Mouse (Mus musculus) thymus, postnatal 25 days (tissue): ENCODE measurements around the gene Gjd2.

ENCODE experiments used
- DNase-seq: peaks from one replicate; pipeline ENCODE4 v3.0.0; 2022

The Gjd2 gene

DNA sequence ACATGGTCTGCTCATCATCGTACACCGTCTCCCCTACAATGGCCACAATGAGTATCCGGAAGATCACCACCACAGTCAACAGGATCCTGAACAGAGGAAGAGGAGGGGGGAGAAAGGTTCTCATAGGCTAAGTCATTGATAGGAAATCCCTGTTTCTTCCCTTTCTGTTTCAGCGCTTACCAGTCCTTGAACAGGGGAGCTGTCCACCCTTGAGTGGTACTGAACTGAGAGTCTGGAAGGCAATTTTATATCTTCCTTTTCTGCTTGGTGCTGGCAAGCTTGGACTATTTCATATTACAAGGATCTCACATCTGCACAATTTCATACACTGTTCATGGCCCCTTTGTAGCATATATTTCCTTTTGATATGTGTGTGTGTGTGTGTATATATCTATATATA, 1.6 kb downstream of the Gjd2 start:
- DNase-seq, result no peak

DNA sequence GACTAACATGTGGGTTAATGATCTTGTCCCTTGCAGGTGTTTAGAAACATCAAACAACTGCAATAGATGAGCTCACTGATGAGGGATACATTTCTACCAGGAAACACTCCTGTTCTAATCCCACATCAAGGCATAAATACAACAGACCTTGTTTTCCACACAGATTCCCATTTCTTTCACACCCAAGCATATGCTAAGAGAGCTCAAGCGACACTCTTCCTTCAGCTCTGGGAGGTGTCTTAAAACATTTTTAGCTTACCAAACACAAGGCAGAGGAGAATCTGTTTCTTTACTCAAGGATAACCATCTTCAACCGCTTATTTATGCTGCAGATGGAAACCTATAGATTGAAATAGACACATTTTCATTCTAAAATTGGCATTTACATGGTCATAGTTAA, 5.1 kb downstream of the Gjd2 start:
- DNase-seq, result no peak

DNA sequence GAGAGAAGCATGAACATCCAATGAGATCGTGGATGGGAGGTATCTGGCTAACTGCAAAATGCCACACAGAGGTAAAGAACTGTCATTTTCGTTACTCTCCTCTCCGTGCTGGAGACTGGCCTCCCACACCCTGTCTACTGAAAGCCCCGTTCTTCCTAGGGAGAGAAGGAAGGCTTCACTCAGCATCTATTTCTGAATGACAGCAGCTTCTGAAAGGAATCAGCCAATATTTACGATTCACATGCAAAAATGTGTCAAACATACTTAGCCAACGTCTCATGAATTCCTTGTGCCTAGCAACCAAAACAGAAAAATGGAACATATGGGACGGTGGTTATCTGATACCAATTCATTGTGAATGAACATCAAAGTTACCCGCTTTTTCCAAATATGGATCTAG, 15.9 kb downstream of the Gjd2 start:
- DNase-seq, result no peak

DNA sequence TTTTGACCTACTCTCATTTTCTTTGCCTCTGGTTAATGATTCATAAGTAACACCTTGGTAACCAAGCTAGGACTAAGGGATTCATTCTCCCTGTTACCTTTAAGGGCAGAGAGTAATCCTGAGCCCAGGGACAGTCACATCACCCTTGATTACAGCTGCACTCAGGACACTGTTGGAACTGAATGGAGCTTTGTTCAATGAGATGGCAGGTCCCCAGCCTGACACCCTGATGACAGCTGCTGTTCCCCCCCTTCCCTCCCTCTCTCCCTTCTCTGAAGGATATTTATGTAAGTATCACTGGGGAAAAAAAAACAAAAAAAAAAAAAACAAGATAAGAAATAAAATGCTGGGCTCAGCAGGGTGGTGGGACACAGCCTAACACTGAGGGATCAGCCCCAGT, 16.5 kb downstream of the Gjd2 start:
- no peak for DNase-seq

DNA sequence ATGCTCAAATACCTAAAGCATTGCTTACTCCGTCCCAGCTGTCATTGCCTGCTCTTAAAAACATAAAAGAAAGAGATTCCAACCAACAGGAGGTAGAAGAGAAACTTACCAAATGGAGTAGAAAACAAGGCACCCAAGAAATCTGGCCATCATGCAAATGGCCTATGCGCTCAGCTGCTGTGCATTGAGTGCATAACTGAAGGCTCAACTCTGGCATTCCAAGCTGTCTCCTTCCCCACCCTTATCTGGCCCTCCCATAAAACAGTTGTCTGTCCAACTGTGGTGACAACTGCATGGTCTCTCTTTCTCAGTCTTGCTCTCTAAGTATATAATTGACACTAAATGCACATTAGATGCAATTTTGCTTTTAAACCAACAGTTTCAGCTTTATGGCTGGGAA, 28.5 kb downstream of the Gjd2 start:
- DNase-seq, result no peak

DNA sequence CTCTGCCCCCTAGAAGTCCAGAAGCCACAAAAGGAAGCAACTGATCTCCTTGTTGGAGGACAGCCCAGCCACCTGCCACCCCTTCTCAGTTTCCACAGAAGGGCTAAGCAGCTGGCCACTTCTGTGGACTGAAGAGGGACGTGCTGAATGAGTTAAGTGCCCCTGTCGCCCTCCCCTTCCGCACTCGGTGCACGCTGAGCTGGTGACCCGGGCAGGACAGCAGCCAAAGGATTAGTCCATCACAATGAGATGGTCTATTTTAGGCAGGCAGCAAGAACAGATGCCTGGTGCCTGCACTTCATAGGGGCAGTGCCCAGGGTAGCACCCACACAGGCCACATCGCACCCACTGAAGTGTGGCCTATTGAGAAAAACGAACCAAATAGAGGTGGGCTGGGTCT, 32.8 kb downstream of the Gjd2 start:
- no peak for DNase-seq

DNA sequence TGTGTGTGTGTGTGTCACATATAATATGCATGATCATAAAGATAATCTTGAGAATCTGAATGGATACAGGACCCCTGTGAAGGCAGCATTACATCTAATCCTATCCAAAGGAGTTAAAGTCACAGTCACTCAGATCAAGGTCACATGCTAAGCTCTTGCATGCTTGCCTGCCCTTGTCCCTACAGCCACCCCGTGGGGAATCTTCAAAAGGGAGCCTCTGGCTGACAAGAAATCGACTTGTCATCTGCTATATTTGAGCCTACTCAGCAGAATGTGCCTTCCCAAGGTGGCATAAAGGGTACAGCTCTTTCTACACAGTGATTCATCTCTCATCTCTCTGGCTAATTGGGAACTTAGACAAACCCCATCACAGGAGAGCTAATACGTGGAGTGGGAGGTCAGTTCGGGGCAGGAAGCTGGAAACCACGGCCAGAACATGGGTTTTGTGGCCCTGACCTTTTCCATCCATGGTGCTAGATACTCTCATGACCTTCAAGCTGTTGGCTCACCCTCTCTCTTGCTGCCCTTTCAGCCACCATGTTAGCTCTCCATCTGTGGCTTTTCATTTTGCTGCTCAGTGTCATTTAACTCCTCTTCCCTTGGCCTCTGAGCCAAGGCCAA, 35.2 kb downstream of the Gjd2 start:
- DNase-seq, result no peak

DNA sequence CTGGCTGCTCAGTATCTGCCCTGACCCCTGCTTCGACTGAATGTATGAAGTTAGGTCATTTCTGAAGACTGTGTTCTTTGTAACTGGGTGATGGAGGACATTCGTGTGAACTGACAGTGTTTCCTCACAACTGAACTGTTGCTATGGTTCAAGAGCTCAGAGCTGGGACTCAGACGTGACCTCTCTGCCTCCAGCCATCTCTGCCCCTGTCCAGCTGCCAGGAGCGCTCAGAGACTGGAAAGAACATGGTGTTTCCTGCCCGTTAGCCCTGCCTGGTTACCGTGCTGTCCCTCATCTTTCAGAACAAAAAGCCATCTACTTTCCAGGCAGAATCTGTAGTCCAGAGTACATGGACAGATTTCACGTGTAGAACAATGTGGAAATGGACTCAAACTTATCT, 39.5 kb downstream of the Gjd2 start:
- no peak for DNase-seq

DNA sequence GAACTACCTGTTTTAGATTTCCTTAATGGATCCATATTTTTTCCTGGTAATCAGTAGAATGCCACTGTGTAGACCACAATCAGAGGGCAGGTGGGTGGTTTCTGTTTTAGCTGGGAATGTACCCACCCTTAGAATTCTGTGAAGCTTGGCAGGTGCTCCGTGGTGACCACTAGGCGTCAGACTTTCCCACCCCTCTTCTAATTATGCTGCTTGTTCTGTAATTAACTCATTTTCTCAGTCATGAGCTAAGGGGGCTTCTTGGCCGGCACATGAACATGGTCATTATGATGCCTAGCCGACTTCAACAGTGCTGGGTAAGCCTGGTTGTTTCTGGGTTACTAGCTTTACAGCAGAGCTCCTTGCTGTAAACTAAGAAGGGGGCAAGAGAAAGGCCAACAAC, 47.0 kb downstream of the Gjd2 start:
- DNase-seq, result no peak
